Mouse (Mus musculus): ENCODE data around the gene Ugt2a3.
"Not testable (repeated sequence)": the region's sequence is repeated elsewhere in the genome, so short reads cannot be mapped to it uniquely, and the experiment has no call there.

DNA sequence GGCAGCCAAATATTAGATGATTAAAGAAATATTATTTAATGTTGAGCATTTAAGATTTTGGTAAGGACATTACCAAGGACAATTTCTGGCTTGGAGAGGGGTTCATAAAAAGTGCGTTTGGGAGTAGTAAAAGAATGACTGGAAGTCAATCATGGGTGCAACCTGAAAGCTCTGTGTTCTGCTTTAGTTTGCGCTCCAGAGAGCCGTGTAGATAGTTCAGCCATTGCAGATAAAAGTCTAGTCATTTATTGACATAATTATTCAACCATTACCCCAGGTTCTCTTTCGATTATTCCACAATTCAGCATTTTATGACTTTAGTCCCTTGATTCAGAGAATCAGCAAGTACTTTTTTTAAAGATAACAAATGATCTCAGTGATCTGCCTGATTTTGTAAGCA lies 50.8 kb downstream of the Ugt2a3 start:
- TF ChIP-seq POLR2A (IDR thresholded peaks at IDR 0.05; ENCODE audit: borderline replicate concordance, low read depth, low read length); CTCF (IDR thresholded peaks at IDR 0.05; ENCODE audit: low read depth, low read length): not testable (repeated sequence)

Data from bone marrow macrophage, adult 2 months (primary cell).